Mouse (Mus musculus): ENCODE results near the gene Nkapl. TPM values are rescaled to one million over a fixed set of nuclear protein-coding genes. Genes with fewer than 3 reads are reported as not detected.
"Not testable (repeated sequence)": the region's sequence is repeated elsewhere in the genome, so short reads cannot be mapped to it uniquely, and the experiment has no call there.

Gene Nkapl
- polyA plus RNA-seq, 1 experiment from 2014 or later = 2.6 TPM

- H3K9me3 ChIP-seq; H3K27ac ChIP-seq; ATAC-seq (ENCODE audit: insufficient number of reproducible peaks, insufficient read depth, low FRiP score, low TSS enrichment); H3K4me1 ChIP-seq; H3K27me3 ChIP-seq; H3K9ac ChIP-seq; H3K4me2 ChIP-seq (replicated peaks); H3K4me3 ChIP-seq; H3K36me3 ChIP-seq: not testable (repeated sequence)
- 56% methylated on average over 9 of the region's 9 CpGs for WGBS
Observed at GRCm38 (mm10) chr13:21462516-21462915, 5.8 kb downstream of the Nkapl start.

GRCm38 (mm10) chr13:21456347-21456746 lies 12.0 kb downstream of the Nkapl start:
- 9% methylated on average over 4 of the region's 4 CpGs for WGBS
- H3K36me3 ChIP-seq = 0 out of 2 replicates have a peak, but pooled peaks cover 2% of the 10 kb centered on the region
- no peak overlapping the region for H3K27ac ChIP-seq
- H3K4me3 ChIP-seq = no peak overlapping the region
- 0 out of 2 replicates have a peak, but pooled peaks cover 6% of the 10 kb centered on the region for H3K4me1 ChIP-seq
- H3K4me2 ChIP-seq (replicated peaks) = no peak overlapping the region
- H3K27me3 ChIP-seq = peaks cover 10% of the 10 kb centered on the region; the same call in 1 of the 2 replicates
- no peak overlapping the region for H3K9ac ChIP-seq
- no peak for ATAC-seq (ENCODE audit: insufficient number of reproducible peaks, insufficient read depth, low FRiP score, low TSS enrichment)
- H3K9me3 ChIP-seq = no peaks in the 10 kb centered on the region

- H3K4me3 ChIP-seq = no peak overlapping the region
- H3K4me1 ChIP-seq = 0 out of 2 replicates have a peak, but pooled peaks cover 6% of the 10 kb centered on the region
- H3K27ac ChIP-seq = no peak overlapping the region
- H3K9ac ChIP-seq = no peak overlapping the region
- H3K9me3 ChIP-seq = no peaks in the 10 kb centered on the region
- no peak overlapping the region for H3K4me2 ChIP-seq (replicated peaks)
- 85% methylated on average over 3 of the region's 3 CpGs for WGBS
- no peak for ATAC-seq (ENCODE audit: insufficient number of reproducible peaks, insufficient read depth, low FRiP score, low TSS enrichment)
- peaks cover 7% of the 10 kb centered on the region; the same call in 1 of the 2 replicates for H3K27me3 ChIP-seq
- H3K36me3 ChIP-seq = 0 out of 2 replicates have a peak, but pooled peaks cover 3% of the 10 kb centered on the region
Observed at GRCm38 (mm10) chr13:21454133-21454532, 14.2 kb downstream of the Nkapl start.

- Histone ChIP-seq H3K9ac (peak within 1 kb of the TSS; percentile 73), H3K4me1 (0 out of 2 replicates have a peak, but pooled peaks cover 6% of the 10 kb centered on the region), H3K27me3 (peaks cover 7% of the 10 kb centered on the region; the same call in 1 of the 2 replicates), H3K36me3 (peaks cover 6% of the 10 kb centered on the region; the same call in 1 of the 2 replicates), H3K4me3 (peak within 1 kb of the TSS; percentile 70), H3K9me3 (no peaks in the 10 kb centered on the region), H3K27ac (peak within 1 kb of the TSS; percentile 69; the same call in 1 of the 2 replicates), H3K4me2 (replicated peaks) (peak within 1 kb of the TSS; percentile 71)
- ATAC-seq (ENCODE audit: insufficient number of reproducible peaks, insufficient read depth, low FRiP score, low TSS enrichment) = peak; percentile 81
- WGBS = under 1% methylated on average over 23 of the region's 23 CpGs
Observed at GRCm38 (mm10) chr13:21453449-21453848, 14.9 kb downstream of the Nkapl start, which contains the start of gene Zscan26. Gene Zscan26 (minus strand): TSS chr13:21453730.

GRCm38 (mm10) chr13:21453042-21453441 lies 15.3 kb downstream of the Nkapl start:
- ATAC-seq (ENCODE audit: insufficient number of reproducible peaks, insufficient read depth, low FRiP score, low TSS enrichment) = no peak
- peak overlapping the region; percentile 73 for H3K9ac ChIP-seq

GRCm38 (mm10) chr13:21447856-21448614 lies 20.3 kb downstream of the Nkapl start:
- ATAC-seq (ENCODE audit: insufficient number of reproducible peaks, insufficient read depth, low FRiP score, low TSS enrichment) = no peak
- Histone ChIP-seq H3K27me3 (no peaks in the 10 kb centered on the region), H3K4me2 (replicated peaks) (no peak overlapping the region), H3K36me3 (peaks cover 52% of the 10 kb centered on the region), H3K4me1 (0 out of 2 replicates have a peak, but pooled peaks cover 6% of the 10 kb centered on the region), H3K27ac (no peak overlapping the region), H3K9ac (no peak overlapping the region), H3K4me3 (no peak overlapping the region), H3K9me3 (no peaks in the 10 kb centered on the region)
- WGBS = 72% methylated on average over 16 of the region's 16 CpGs

More at GRCm38 (mm10) chr13:21453042-21453441, 15.3 kb downstream of the Nkapl start:
- 3% methylated on average over 13 of the region's 13 CpGs for WGBS
- Histone ChIP-seq H3K27me3 (peaks cover 7% of the 10 kb centered on the region; the same call in 1 of the 2 replicates), H3K4me3 (peak overlapping the region; percentile 70), H3K9me3 (no peaks in the 10 kb centered on the region), H3K27ac (peak overlapping the region; percentile 69; the same call in 1 of the 2 replicates), H3K4me2 (replicated peaks) (peak overlapping the region; percentile 71), H3K36me3 (peaks cover 10% of the 10 kb centered on the region), H3K4me1 (0 out of 2 replicates have a peak, but pooled peaks cover 6% of the 10 kb centered on the region)

- 89% methylated on average over 9 of the region's 9 CpGs for WGBS
- H3K36me3 ChIP-seq = peaks cover 52% of the 10 kb centered on the region
- no peak for ATAC-seq (ENCODE audit: insufficient number of reproducible peaks, insufficient read depth, low FRiP score, low TSS enrichment)
- H3K9me3 ChIP-seq = no peaks in the 10 kb centered on the region
- H3K27me3 ChIP-seq = no peaks in the 10 kb centered on the region
- H3K4me2 ChIP-seq (replicated peaks) = no peak overlapping the region
- H3K4me1 ChIP-seq = no peaks in the 10 kb centered on the region
- no peak overlapping the region for H3K9ac ChIP-seq
- no peak overlapping the region for H3K4me3 ChIP-seq
- H3K27ac ChIP-seq = no peak overlapping the region
Observed at GRCm38 (mm10) chr13:21446796-21447195, 21.5 kb downstream of the Nkapl start.

- H3K36me3 ChIP-seq = peaks cover 27% of the 10 kb centered on the region
- H3K9ac ChIP-seq = peak overlapping the region; percentile 62; the same call in 1 of the 2 replicates
- peak overlapping the region; percentile 76 for H3K4me2 ChIP-seq (replicated peaks)
- no peak for ATAC-seq (ENCODE audit: insufficient number of reproducible peaks, insufficient read depth, low FRiP score, low TSS enrichment)
- peaks cover 7% of the 10 kb centered on the region; the same call in 1 of the 2 replicates for H3K4me1 ChIP-seq
- H3K27me3 ChIP-seq = no peaks in the 10 kb centered on the region
- no peak overlapping the region for H3K27ac ChIP-seq
- H3K4me3 ChIP-seq = peak overlapping the region; percentile 52
- WGBS = 14% methylated on average over 10 of the region's 10 CpGs
- no peaks in the 10 kb centered on the region for H3K9me3 ChIP-seq
Observed at GRCm38 (mm10) chr13:21441207-21441572, 27.1 kb downstream of the Nkapl start.

GRCm38 (mm10) chr13:21440503-21441206 lies 27.7 kb downstream of the Nkapl start, which contains the start of gene Pgbd1:
Gene Pgbd1 (minus strand): TSS chr13:21441058.
- Histone ChIP-seq H3K4me1 (peaks cover 7% of the 10 kb centered on the region; the same call in 1 of the 2 replicates), H3K9me3 (no peaks in the 10 kb centered on the region), H3K4me3 (peak within 1 kb of the TSS; percentile 52), H3K36me3 (peaks cover 23% of the 10 kb centered on the region), H3K27ac (peak within 1 kb of the TSS; percentile 52), H3K27me3 (no peaks in the 10 kb centered on the region), H3K4me2 (replicated peaks) (peak within 1 kb of the TSS; percentile 76), H3K9ac (peak within 1 kb of the TSS; percentile 62)
- ATAC-seq (ENCODE audit: insufficient number of reproducible peaks, insufficient read depth, low FRiP score, low TSS enrichment) = peak; percentile 67; the same call in 1 of the 2 replicates
- WGBS = under 1% methylated on average over 32 of the region's 32 CpGs

GRCm38 (mm10) chr13:21435476-21435875 lies 32.8 kb downstream of the Nkapl start:
- Histone ChIP-seq H3K9me3 (no peaks in the 10 kb centered on the region), H3K4me1 (peaks cover 7% of the 10 kb centered on the region; the same call in 1 of the 2 replicates), H3K9ac (no peak overlapping the region), H3K27me3 (no peaks in the 10 kb centered on the region), H3K4me2 (replicated peaks) (no peak overlapping the region), H3K27ac (no peak overlapping the region), H3K36me3 (no peaks in the 10 kb centered on the region), H3K4me3 (no peak overlapping the region)
- ATAC-seq (ENCODE audit: insufficient number of reproducible peaks, insufficient read depth, low FRiP score, low TSS enrichment) = no peak
- 81% methylated on average over 4 of the region's 4 CpGs for WGBS

- no peak overlapping the region for H3K4me2 ChIP-seq (replicated peaks)
- no peak overlapping the region for H3K27ac ChIP-seq
- H3K27me3 ChIP-seq = no peaks in the 10 kb centered on the region
- no peaks in the 10 kb centered on the region for H3K9me3 ChIP-seq
- no peaks in the 10 kb centered on the region for H3K36me3 ChIP-seq
- no peak for ATAC-seq (ENCODE audit: insufficient number of reproducible peaks, insufficient read depth, low FRiP score, low TSS enrichment)
- no peak overlapping the region for H3K9ac ChIP-seq
- no peaks in the 10 kb centered on the region for H3K4me1 ChIP-seq
- WGBS = 90% methylated on average over 1 of the region's 1 CpGs
- no peak overlapping the region for H3K4me3 ChIP-seq
Observed at GRCm38 (mm10) chr13:21427631-21428030, 40.7 kb downstream of the Nkapl start.
